Mouse (Mus musculus): ENCODE measurements around the gene Cars. TPM values are rescaled to one million over a fixed set of nuclear protein-coding genes. Genes with fewer than 3 reads are reported as not detected.

Gene Cars
- polyA plus RNA-seq, 1 experiment = 52.3 TPM

DNA sequence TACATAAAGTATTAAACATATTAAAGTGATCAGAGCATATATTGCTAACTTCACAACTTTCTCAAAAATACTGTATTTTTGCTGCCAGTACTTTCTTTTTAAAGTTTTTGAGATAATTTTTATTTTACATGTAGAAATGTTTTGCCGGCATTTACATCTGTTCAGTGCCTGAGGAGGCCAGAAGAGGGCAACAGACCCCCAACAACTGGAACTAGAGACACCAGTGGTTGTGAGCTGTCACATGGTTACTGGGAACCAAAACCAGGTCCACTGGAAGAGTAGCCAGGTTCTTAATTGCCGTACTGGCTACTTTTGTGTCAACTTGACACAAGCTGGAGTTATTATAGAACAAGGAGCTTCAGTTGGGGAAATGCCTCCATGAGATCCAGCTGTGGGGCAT is 1.8 kb upstream of the Cars start:
- TF ChIP-seq GATA1 (IDR thresholded peaks at IDR 0.05; ENCODE audit: low read length) = no peak

GRCm38 (mm10) chr7:143600231-143600740 is 396 bp upstream of the Cars start:
- no peak for TF ChIP-seq GATA1 (IDR thresholded peaks at IDR 0.05; ENCODE audit: low read length)

DNA sequence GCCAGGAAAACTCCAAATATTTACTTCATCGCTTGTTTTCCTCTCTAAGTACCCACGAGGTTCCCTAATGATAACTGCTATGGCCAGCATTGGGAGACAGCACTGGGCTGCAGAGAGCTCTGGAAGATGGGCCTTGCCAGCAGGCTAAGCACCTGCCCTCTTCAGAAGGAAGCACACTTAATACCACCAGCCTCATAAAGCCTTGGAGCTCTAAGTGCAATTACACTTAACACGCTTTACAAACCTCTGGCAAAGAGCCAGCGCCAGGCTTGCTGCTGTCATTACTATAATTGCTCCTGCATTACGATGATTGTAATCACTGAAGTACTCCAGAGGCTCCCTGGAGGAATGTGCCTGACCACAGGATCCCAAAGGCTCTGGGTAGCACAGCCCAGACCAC is 5.0 kb downstream of the Cars start:
- TF ChIP-seq GATA1 (IDR thresholded peaks at IDR 0.05; ENCODE audit: low read length) = no peak

- TF ChIP-seq GATA1 (IDR thresholded peaks at IDR 0.05; ENCODE audit: low read length) = no peak
Measured at GRCm38 (mm10) chr7:143592255-143592654, 7.6 kb downstream of the Cars start.

DNA sequence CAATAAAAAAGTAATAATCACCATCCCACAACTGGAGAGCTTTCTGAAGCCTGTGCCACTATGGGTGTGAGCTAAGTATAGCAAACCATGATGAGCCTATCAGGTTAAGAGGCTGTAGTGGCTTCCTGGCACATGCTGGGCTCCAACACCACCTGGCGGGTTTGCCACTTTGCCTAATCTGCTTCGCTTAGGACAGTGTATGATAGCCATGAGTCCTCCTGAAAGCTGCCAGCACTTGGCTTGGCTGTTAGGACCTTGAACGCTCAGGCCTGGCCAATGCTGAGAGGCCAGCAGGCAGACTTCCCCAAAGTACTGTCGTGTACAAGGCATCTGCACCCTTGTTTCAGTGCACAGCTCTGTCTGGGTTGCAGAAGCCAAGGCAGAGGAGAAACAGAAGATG is 11.9 kb downstream of the Cars start:
- TF ChIP-seq GATA1 (IDR thresholded peaks at IDR 0.05; ENCODE audit: low read length) = no peak

DNA sequence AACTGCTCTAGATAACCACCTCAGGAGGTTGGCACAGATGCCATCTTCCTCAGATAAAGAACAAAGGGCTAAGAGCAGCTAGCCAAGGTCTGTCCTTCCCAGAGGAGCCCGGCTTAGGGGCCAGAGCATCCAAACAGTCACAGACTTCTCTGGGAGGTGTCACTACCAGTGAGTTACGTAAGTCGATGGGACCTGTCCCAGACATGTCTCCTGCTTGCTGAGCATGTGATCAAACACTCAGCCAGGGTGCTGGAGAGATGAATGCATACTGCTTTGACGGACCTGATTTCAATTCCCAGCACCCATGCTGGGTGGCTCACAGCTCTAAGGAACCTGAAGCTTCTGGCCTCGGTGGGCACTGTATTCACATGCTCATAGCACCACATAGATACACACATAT is 12.3 kb downstream of the Cars start:
- TF ChIP-seq GATA1 (IDR thresholded peaks at IDR 0.05; ENCODE audit: low read length) = no peak

GRCm38 (mm10) chr7:143583956-143584355 is 15.9 kb downstream of the Cars start:
- no peak for TF ChIP-seq GATA1 (IDR thresholded peaks at IDR 0.05; ENCODE audit: low read length)

- no peak for TF ChIP-seq GATA1 (IDR thresholded peaks at IDR 0.05; ENCODE audit: low read length)
Measured at GRCm38 (mm10) chr7:143583025-143583424, 16.9 kb downstream of the Cars start.

- TF ChIP-seq GATA1 (IDR thresholded peaks at IDR 0.05; ENCODE audit: low read length) = no peak
Measured at GRCm38 (mm10) chr7:143575751-143576150, 24.1 kb downstream of the Cars start.

- TF ChIP-seq GATA1 (IDR thresholded peaks at IDR 0.05; ENCODE audit: low read length) = peak; percentile 93
Measured at GRCm38 (mm10) chr7:143565648-143566039, 34.2 kb downstream of the Cars start.

DNA sequence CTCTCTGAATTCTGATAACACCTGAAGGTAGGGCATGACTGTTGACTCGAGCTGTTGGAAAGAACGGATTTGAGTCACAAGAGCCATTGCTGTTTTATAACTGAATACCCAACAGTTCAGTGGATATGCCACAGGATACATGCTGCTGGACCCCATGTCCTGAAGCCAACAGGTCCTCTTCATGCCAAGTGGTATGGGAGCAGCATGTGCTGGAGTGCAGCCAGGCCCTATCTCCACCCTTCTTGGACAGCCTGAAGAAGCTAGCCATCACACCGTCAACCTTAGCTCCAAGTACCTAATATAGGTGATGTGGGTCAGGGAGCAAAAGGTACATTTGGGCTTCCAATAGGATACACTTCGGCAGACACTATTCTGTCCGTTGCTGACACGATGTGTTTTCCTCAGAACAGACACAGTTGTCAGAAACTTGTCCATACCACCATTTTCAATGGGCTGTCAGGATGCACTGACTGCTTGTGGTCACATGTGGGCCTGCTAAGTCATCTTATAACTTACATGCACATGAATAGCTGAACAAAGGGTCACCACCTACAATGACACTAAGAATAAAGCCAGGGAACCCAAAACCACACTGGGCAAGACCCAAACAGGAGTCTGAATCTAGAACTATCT is 34.8 kb downstream of the Cars start:
- TF ChIP-seq GATA1 (IDR thresholded peaks at IDR 0.05; ENCODE audit: low read length) = no peak

- no peak for TF ChIP-seq GATA1 (IDR thresholded peaks at IDR 0.05; ENCODE audit: low read length)
Measured at GRCm38 (mm10) chr7:143563787-143564186, 36.1 kb downstream of the Cars start.

DNA sequence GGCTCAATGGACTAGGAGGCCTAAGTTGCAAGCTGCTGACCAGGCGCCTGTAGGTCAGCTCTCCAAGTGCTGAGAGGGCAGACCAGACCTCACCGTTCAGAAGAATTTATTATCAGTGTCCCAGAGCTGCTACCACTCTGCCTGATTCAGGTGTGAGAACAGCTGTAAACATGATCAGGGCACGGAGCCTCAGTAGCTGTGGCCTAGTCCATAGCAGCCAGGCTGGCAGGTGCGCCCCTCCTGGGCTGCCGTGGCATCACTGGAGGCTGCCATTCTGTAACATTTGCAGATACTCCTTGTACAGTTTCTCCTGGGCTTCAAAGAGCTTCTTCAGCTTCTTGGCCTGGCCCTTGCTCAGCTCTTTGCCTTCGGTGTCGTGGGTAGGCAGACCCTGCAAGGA is 42.3 kb downstream of the Cars start:
- TF ChIP-seq GATA1 (IDR thresholded peaks at IDR 0.05; ENCODE audit: low read length) = no peak

DNA sequence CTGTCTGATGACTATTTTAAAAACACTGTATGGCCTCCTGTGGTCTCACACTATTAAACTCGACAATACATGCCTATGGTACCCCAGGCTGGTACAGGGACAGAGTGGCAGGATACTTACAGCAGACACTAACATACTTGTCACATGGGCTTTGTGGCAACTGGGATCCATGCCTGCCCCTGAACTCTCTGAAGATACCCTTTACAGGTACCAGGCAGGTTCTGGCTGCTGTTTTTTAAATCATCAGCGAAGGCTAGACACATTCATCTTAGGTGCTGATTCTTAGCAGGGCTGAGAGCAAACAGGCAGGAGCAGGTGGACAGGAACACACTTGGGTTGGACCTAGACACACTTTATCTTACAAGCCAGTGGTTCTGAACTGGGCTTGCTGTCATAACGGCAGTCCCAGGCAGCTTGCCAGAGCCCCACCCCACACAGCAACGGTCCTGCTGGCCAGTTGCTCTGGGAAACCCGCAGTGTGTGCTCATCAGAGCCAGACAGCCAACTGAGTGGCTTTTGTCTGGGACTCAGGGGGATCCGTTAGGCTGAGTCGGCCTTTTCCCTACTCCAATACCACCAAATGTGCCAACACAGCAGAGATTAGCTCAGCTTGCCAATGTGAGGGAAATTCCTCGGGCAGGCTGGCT is 42.8 kb downstream of the Cars start:
- TF ChIP-seq GATA1 (IDR thresholded peaks at IDR 0.05; ENCODE audit: low read length) = no peak

GRCm38 (mm10) chr7:143549588-143550220 is 50.2 kb downstream of the Cars start:
- no peak for TF ChIP-seq GATA1 (IDR thresholded peaks at IDR 0.05; ENCODE audit: low read length)

GRCm38 (mm10) chr7:143548976-143549457 is 50.9 kb downstream of the Cars start, which contains the start of gene Nap1l4:
Nap1l4 (minus strand) TSS chr7:143549106.
- TF ChIP-seq GATA1 (IDR thresholded peaks at IDR 0.05; ENCODE audit: low read length) = no peak
